Mouse (Mus musculus) kidney, adult 9 months (tissue): ENCODE measurements around the gene Cdc42.

ENCODE experiments used
- DNase-seq: peaks from one replicate; pipeline ENCODE4 v3.0.0; 2022

The Cdc42 gene

DNA sequence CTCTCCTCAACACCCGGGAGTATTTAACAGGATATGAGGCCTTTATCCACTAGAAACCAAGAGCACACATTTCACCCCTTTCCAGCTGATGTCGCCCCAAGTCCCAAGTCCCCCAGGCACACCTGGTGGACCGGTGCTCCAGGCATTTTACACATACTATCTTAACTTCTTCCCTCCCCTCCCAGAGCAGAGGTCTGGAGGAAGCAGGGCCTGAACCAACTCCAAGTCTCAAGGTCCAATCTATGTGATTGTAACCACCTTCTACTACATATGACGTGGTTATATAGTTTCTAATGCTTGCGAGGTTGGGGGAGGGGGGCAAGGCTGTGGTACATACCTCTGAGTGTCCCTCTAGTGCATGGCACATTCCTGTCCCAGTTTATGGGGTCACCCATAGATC is 75.4 kb downstream of the Cdc42 start:
- no peak for DNase-seq

- no peak for DNase-seq
Measured at GRCm38 (mm10) chr4:137281273-137281672, 76.2 kb downstream of the Cdc42 start.

GRCm38 (mm10) chr4:137279346-137279745 is 78.2 kb downstream of the Cdc42 start:
- no peak for DNase-seq

GRCm38 (mm10) chr4:137278144-137279040 is 79.1 kb downstream of the Cdc42 start:
- no peak for DNase-seq

DNA sequence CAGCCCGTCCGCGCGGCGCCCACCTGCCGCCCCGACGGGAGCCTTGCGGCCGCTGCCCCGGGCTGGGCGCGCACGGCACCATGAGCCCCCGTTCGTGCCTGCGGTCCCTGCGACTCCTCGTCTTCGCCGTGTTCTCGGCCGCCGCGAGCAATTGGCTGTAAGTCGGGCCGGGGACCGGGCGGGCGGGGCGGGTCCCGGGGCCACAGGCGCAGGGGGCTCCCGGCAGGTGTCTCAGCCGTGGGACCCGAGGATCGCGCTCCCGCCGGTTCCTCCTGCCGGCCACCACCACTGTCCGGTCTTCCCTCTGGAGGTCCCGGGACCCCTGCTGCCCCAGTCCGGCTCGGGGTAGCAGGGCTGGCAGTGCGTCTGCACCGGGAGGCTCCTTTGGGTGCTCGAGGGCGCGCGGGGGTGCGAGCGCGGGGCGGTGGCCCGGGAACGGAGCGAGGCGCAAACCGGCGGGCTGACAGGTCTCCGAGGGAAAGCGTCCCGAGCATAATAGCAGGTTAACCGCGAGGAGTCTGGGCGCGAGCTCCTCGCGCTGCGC is 79.8 kb downstream of the Cdc42 start:
- DNase-seq, result no peak

DNA sequence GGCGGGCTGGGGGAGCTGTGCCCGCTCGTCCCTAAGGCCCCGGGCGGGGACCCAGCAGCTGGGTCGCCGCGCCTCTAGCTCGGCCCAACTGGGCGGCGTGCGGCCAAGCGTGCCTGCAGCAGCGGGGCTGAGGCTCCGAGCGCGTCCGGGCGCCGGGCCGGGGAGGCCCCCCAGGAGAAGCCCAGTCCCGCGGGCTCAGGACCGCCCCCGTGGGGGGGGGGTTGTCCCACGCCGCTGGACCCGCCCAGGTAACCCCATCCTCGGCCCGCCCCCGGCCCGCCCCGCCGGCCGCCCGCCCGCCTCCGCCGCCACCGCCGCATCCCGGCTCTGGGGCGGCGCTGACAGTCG is 80.4 kb downstream of the Cdc42 start, which contains the start of gene Wnt4:
Gene Wnt4 (plus strand): TSS at position 324 of the 348 bp plus-strand sequence.
- DNase-seq, result no peak

DNA sequence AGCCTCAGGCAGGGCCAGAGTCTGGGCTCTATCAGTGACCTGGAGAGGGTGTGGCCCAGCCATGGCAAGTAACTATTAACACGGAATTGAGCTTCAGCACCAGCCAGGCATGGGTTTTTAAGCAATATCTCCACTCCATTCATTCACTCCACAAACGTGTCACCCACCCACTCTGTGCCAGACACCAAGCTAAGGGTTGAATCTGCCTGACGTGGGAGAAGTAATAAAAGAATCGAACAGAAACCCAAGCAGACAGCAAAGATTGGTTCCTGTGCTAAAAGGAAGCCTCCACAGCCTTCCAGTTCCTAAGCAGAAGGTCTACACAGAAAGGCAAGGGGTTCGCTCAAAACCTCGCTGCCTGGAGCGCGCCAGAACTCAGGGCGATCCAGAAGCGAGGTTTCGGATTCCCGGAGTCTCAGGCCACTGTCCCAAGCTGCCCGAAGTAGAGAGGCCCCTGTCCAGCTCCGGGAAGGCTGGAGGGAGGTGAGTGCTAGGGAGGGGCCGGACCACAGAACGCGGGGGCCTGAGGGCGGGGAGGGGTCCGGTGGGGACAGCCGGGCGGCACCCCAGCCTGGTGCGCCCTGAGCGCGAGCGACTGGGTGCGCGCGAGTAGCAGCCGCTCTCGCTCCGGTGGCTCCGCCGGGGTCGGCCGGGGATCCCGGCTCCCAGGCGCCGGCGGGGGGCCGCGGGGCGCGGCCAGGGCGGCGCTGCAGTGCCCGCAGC is 80.9 kb downstream of the Cdc42 start:
- DNase-seq, result no peak

DNA sequence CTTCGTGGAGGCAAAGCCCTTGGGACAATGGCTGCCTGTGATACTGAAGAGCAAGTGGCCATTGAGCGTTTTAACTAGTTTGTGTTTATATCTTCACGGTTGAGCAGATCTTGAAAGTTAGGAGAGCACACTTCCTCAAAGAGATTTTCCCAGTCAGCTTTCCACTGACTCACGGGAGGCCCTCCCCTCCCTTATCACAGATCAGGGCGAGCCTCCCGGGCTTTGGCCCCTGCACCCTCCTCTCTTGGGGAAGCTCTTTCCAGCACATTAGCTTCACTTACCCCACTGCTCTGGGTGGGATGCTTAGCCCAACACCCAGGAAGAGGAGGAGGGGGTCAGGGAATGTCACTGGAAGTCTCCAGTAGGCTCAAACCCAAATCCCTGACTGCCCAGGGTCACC is 83.2 kb downstream of the Cdc42 start:
- no peak for DNase-seq

DNA sequence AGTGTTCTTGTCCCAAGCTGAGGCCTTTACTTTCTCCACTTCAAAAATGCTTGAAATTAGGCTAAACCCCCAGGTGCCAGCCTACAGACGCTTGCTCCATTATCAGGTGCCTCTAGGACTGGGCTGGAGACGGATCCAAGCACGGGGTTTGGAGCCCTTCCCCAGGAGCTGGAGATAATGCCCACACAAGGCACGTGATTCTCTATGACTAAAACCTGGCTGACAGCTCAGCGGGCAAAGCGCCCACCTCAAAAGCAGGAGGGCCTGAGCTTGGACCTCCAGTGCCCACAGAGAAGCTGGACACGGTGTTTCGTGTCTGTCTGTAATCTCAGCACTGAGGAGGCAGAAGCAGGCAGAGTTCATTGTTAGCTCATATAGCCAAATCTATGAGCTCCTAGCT is 85.7 kb downstream of the Cdc42 start:
- no peak for DNase-seq
